Mouse (Mus musculus) adrenal gland, adult (tissue): ENCODE measurements at regions not wholly inside any gene's neighbourhood (a gene's known extent, or its start where the extent isn't known, plus 50 kb on each side); places are given as distances from the start of the nearest gene placed in this dataset.
A peak's percentile ranks its signal among the peaks of the same experiment; 100 is the strongest.
"Not testable (repeated sequence)": the region's sequence is repeated elsewhere in the genome, so short reads cannot be mapped to it uniquely, and the experiment has no call there.

Source experiments
- DNase-seq, 2 experiments: peaks; one replicate each; pipeline ENCODE4 v3.0.0; 2022 to 2023; ENCODE audit warnings: low spot score in 1 of 2; ENCODE audit not compliant: inconsistent age in 2 of 2

DNA sequence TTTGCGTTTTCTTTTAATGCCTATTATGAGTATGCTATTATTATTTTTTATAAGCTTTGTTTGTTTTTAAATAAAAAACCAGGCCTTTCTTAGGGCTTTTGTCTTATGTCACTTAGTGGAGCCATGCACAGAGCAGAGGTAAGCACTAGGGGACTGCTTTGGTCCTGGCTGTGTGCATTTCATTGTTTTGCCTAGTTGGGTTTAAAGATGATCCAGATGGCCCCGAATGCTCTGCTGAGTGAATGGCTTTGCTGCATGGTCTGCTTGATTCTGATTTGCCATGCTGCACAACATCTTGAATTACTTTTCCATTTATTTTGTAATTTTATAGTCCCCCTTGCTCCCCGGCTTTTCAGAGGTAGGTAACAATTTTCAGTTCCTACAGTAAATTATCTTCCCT lies 1934.9 kb downstream of the 9330182O14Rik start:
- DNase-seq, result no peak

DNA sequence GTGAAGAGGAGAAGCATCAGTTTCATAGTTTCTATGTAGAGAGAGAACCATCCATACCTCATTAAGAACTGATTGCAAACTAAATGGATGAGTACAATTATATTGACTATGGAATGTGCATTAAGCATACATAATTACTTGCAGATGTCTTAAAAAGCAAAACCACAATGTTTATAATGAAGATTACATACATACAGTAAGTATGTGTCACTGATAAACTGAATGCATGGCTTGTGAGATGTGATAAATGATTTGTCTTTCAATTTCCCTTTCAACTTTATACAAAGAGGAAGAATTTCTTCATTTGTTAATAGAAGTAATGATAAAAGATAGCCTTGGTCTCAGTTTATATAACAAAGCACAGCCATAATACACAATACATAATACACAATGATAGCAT lies 1939.3 kb downstream of the 9330182O14Rik start:
- DNase-seq, result no peak

DNA sequence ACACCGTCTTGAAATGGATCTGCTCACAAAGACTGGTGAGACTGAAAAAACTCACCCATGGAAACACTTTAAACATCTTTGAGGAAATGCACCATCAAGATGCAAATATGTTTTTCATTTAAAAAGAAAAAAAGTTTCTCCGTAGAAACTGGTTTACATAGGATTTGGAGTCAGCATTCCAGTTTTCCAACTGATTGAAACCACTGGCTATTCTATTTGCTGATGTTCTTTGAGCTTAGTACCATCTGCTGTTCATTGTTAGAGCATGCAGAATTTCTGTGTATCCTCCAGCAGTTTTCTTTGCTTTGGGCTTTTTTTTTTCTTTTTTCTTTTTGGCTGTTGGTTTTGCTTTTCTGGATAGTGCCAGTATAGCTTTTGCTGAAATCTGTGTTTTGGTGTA lies 1948.3 kb downstream of the 9330182O14Rik start:
- no peak for DNase-seq

DNA sequence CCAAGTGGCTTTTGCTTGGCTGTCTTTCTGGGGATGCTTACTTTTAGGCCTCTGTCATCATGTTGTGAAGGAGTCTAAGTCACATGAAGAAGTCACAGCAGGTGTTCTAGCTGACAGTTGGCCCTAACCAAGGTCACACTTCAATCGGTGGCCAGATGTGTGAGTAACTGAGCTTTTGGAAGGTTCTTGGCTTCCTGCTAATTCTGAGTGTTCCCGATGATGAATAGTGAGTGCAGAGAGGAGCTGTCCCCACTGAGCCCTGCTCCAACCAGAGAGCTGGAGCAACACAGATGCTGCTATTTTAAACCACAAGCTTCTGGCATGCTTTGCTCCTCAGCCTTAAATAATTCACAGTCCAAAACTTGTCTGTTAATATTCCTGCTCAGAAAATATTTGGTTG lies 1966.6 kb downstream of the 9330182O14Rik start:
- no peak for DNase-seq

DNA sequence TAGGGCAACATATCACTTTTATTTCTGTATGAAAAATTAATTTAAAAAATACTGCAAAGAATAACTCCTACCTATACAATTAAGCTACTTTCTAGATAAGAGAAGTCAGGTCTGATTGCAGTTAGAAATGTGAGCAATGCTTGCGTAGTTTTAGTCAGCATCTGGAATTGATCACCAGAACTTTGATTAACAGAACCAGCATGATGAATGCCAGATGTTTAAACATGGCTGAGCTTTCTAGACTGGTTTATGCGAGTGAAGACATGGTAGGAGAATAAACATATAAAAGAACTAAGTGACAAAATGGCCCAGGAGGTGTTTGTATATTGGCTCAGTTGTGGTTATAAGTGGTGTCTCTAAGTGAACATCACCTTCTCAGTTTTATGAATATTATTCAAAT lies 1970.7 kb downstream of the 9330182O14Rik start:
- DNase-seq, result no peak

DNA sequence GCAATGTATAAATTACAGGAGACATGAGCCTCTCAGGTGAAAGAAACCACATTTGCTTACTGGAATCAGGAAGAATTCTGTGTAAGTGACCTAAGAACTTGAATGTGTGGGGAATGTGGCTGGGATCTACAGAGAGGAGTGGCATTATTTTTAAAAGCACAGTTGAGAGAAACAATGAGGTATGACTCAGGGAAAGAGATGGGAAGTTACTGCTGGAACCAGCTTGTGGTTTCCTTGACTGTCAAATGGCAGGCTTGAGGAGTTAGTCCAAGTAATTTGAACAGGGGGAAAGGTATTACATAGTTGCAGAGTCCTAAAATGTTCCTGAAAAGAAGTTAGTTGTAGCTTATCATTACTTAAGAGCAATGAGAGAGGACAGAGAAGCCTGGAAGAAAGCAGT lies 1972.9 kb downstream of the 9330182O14Rik start:
- DNase-seq, result no peak

DNA sequence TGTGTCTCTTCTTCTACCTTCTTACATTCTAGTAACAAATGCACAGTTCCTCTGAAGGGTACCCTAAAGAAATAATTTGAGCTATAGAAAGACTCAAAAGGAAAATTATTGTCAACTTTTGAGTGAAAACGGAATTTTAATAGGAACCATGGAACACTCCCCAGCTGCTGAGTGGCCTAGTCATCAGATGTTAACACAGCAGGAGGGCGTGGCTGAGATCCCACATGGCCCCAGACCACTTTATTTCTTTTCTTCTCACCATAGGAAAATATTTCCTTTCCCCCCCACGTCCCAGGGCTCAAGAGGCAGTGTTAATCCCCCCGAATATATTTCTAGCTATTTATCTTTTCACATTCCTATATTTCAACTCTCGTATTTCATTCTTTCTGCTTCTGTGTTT lies 1977.6 kb downstream of the 9330182O14Rik start:
- DNase-seq, result no peak

DNA sequence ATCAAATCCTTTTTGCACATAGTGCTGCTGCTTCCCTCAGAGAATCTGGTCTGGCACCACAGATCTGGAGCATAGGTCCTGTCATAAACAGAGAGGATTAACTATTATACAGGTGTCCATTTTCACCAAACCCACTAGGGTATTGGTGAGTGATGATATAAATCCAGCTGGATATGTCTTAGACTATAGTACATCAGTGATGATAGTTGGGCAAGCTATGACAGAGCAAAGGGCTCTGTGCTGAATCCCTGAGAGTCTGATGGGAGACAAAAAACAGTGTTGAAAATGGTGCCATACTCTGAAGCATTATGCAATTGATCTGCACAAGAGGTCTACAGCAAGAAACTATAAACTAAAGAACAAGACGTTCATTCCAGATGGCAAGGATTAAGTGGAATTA lies 1993.3 kb downstream of the 9330182O14Rik start:
- DNase-seq, result no peak

DNA sequence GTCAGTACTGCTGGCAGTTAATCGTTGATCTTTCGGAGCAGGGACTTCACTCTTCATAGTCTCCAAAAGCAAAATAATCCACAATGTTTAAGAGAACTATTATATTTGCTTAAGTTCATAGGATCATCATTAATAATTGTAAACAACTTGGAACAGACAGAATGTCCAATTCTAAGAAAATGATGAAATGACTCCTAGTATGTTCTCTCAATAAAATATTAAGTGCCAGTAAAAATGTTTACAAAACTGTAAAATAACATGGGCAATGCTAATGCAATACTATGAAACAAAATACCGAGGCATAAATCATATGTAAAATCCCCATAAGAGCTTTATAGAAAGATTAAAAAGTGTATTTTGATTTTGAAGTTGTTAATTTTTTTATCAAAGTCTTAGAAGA lies 1994.8 kb downstream of the 9330182O14Rik start:
- DNase-seq, result no peak

DNA sequence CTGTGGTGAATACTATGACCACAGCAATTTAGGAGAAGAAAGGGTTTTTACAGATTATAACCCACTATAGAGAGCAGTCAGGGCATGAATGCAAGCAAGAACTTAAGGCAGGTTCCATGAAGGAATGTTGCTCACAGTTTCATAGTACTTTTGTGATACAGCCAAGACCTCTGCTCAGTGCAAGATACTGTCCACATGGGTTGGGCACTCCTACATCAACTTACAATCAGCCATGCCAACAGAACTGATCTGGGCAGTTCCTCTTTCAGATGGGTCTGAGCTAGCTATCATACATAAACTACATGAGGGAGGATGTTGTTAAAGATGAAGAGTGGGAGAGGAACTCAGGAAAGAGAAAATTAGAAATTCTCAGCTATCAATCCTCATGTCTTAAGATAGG lies 2032.4 kb downstream of the 9330182O14Rik start:
- no peak for DNase-seq

DNA sequence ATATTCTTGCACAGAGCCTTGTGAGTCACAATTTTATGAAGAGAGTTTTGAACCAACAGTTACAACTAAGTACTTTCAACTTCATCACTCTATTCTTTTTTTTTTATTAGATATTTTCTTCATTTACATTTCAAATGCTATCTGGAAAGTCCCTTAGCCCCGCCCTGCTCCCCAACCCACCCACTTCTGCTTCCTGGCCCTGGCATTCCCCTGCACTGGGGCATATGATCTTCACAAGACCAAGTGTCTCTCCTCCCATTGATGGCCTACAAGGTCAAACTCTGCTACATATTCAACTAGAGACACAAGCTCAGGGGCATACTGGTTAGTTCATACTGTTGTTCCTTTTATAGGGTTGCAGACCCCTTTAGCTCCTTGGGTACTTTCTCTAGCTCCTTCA lies 2043.6 kb downstream of the 9330182O14Rik start:
- not testable (repeated sequence) for DNase-seq

DNA sequence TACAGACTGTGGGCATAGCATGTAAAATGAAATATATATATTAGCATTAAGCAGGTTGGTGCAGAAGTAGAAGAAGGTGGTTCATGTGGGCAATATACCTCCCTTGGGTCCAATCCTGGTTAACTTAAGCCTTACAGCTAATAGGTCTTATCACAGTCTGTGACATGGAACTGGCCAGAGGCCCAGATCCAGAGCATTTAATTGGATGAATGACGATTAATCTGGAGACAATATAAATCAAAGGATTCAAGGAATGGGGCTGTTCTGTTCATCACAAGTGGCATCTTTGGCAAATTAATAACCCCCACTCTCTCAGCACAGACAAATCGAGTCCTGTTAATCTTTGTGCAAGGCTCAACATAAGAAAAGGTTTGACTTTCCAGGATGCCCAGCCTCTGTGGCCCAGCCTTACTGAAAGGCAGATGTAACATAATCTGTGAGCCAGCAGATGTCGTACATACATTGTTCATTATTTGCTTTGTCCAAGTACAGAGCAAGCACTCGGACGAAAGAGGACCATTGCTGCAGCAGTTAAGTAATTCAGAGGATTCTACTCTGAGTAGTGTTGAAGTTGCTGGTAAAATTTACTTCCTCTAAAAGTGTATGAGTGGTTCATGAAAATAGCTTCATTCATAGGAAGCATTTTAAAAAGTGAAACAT lies 2073.2 kb downstream of the 9330182O14Rik start:
- DNase-seq, result no peak

DNA sequence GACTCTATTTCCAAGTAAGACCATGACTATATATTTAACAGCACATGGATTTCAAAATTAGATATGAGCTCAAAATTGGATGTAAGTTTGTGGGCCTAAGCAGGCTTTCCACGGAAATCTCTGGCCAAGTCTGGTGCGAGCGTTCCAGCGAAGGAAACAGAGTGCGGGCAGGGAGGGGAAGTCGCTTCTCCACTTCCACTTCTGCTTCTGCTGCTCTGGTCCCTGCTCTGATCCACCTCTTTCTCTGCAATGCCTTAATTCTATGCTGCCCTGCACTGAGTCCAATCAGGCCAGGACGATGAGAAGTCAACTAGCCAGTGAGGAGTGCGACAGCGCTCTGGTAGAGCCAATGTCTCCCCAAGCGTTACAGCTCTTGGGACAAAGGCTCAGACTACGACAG lies 2085.3 kb downstream of the 9330182O14Rik start:
- no peak for DNase-seq

DNA sequence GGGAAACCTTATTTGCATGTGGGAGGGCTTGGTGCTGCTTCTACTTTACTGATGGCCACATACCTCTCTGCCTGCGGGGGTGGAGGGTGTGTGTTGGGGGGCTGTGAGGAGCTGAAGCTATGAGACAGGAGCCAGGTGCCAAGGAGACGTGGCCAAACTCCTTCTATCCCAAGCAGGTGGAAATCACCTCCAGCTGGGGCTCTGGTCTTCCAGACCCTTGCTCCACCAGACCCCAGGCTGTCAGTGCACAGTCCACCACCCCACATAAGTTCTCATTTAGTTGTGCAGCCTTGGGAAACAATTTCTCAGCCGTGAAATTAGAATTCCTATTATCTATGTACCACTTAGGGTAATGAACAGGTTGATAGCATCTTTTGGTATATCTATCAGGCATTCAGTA lies 2085.8 kb downstream of the 9330182O14Rik start:
- DNase-seq, result no peak

DNA sequence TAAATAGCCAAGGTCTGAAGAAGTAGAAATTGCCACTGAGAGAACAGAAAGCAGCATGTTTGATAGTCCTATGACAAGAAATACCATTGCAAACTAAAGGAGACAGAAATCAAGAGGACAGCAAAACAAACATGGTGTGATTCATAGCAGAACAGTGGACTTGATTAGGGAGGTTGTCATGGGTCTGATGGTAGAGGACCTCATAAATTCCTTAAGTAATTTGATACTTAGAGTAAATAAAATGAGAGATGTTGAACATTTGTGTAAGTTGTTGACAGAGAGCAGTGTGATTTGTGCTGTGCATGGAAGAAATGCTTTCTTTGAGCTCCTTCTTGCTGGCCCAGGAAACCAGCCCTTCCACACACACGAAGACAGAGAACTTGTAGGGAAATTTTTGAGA lies 2090.8 kb downstream of the 9330182O14Rik start:
- DNase-seq, result no peak

DNA sequence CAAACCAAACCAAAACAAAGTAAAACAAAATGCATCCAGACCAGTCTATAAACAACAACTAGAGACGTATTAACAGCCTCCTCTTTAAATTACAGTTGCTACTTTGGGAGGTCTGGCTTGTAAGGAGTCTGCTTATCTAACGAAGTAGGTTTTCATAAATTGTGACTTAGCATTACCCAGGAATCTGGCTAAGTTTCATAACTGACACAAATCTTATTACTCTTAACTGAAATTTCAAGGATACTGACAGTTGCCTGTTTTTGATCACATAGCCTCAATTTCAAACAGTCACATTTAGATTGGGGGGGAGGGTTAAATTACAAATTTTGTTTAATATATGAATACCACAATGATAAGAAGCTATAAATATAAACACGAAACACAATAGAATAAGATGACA lies 2097.5 kb downstream of the 9330182O14Rik start:
- no peak for DNase-seq

DNA sequence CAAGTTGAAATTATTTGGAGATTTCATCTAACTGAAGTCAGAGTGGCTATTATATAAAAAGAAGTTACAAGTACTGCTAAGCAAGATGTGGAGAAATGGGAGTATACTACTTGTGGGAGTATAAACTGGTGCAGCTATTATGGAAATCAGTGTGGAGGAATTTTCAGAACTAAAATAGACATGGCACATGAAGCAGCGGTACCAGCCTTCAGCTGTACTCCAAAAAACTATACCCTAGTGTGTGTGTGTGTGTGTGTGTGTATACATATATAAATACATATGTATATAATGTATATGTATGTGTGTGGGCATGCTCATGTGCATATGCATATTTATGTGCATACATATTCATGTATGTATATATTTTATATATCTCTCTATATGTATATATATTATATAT lies 2112.6 kb downstream of the 9330182O14Rik start:
- no peak for DNase-seq

DNA sequence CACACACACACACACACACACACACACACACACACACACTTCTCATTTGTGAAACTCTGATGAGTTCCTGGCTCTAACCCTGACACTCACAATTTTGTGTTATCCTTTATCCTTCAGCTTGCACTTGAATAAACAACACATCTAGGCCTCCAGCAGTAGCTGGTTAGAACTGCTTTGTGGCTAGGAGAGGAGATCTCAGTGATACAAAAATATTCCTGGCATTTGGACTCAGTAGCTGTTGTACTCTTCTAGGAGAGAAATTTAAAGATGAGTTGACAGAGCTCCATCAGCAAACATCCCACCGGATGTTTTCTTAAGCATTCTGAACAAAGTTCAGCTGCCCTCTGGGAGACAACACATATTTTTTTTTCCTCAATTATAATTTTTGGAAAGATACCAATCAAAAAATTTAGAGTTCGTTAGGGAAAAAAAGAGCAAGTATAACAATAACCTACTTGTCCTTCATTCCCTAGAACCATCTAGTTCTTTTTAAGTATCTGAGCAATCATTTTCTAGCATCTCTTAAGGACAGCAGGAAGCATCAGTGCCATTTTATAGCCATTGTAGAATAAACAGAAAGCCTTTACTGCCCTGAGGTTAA lies 2118.7 kb downstream of the 9330182O14Rik start:
- no peak for DNase-seq

DNA sequence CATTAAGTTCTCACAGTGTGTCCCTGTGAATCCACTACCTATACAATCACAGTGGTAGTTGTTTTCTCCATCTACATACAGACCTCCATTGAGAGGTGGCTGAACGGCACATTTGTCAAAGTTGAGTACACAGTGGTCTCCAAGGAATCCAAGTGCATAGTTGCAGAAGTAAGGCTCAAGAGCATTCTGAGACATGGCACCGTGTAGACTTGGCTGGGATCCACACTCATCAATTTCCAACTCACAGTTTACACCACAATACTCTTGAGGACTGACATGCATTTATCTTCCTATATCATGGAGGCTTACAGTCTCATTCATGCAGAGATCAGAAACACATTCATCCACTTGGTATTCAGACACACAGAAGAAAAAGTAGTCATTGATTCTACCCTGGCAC lies 2122.2 kb downstream of the 9330182O14Rik start:
- DNase-seq, result no peak

DNA sequence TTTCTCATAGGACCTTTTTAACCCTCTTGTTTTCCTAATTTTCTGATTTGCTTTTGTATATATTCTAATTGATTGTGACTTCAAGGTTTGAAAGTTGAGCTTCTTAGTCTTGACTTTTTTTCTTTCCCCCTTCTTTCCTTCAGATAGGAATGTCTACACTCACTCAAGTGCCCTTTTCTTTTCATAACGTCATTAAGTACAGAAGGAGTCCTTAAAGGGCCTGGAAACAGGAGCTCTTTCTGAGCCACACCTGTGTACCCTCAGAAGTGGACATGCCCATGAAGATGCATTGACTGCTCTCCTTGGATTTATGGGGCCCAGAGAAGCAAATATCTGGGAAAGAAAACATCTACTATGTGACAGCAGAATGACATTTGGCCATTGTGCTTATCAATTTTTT lies 2141.0 kb downstream of the 9330182O14Rik start:
- DNase-seq, result no peak

DNA sequence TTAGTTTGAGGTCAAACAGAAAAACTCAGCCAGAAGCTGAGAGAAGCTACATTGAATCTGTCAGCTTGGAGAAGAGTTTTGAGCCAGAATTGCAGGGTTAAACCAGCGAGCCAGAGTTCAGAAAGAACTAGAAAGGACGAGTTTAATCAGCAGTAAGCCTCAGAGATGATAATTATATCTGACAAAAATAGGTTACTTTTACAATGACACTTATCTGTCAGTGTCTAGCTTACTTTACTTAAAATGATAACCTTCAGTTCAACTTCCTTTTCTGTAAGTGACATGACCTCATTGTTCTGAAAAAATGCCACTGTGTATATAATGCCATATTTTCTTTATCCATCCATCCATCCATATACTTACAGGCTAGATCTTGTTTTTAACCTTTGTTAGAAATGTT lies 2143.1 kb downstream of the 9330182O14Rik start:
- DNase-seq, result no peak

DNA sequence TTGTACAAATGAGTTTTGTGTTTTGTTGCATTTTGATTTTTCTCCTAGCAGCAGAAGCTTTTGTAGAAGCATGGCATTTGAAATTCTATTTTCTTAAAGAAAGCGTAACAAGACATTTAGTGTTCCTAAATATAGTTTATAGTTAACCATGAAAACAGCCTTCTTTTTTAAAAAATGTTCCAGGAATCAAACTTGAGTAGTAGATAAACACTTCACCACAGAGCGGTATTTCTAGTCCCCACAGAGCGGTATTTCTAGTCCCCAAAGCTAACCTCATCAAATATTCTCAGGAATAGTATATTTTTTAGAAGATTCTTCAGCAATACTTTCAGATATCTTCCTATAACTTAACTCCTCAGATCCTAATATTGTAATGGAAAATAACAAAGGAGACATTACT lies 2146.6 kb downstream of the 9330182O14Rik start:
- DNase-seq, result no peak

DNA sequence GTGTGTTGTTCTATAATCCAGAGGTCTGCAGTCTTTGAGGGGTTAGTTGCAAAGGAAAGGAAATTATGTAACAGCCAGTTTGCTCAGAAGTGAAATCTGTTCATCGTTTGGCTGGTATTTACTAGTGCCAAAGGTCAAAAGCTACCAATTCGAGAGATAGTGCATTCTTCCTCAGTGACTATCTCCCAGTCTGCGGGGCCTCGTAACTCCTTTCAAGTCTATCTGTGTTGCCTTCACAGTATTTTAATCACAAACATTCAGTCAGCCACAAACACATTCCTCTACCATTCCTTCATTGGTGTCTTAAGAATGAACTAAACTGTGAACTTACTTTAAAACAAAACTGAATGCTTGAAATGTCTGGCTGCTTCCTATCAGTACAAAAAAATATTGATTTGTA lies 2162.2 kb downstream of the 9330182O14Rik start:
- DNase-seq, result peak in 1 of 2 experiments; percentile 24
